Mouse (Mus musculus) T-cell, adult 66 days (primary cell): ENCODE results near the gene Cfap52. TPM values are rescaled to one million over a fixed set of nuclear protein-coding genes. Genes with fewer than 3 reads are reported as not detected.

Experiments used
- total RNA-seq, 2 experiments: library from RNA; stranded (reverse); gene quantifications; 3 replicates in 1 of 2; 4 replicates in 1 of 2; pipeline ENCODE4 v1.2.4; 2023

Gene Cfap52
- total RNA-seq: not detected

DNA sequence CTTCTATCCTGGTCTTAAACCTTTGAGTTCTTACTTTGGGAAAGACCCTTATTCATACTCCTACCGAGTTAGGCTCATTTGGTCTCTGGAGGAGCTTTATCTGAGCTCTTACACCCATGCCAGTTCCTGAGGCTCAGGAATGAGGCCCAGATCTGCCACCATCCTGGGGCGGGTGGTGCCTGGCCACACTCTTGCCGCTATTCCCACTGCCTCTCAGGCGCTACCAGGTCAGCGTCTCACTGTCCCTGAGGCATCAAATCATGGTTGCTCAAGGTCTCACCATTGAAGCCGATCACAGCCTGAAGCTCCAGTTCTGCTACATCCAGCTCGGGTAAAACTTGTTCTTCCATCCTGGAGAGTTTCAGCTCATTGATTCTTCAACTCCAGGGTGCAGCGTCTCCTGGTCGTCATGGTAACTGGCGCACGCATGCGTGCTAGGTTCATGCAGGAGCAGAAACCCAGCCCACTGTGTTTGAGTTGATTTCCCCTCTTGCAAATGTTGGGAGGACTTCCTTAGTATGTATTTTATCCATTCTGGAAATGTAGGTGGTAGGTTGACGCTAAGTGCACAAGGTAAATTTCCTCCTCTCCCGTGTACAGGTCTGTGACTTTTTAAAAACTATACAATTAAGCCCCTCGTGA is at the start of gene Cfap52:
Gene Cfap52 (minus strand): TSS at position 410 of the 642 bp plus-strand sequence.

GRCm38 (mm10) chr11:67965905-67966878 is 741 bp upstream of the Cfap52 start, which contains the start of gene Stx8:
Gene Stx8 (plus strand): TSS chr11:67966193.

GRCm38 (mm10) chr11:67921827-67922754 is 43.4 kb downstream of the Cfap52 start, which contains the start of gene Usp43:
Gene Usp43 (minus strand): TSS chr11:67922153.

Other genes starting within 250 kb of the Cfap52 start
- gene Glp2r, start 194.5 kb downstream of the Cfap52 start, total RNA-seq: not detected
- not detected for gene Gsg1l2, start 191.0 kb downstream of the Cfap52 start, total RNA-seq
- gene Dhrs7c, start 167.5 kb downstream of the Cfap52 start, total RNA-seq: not detected
- not detected for gene Usp43, start 43.5 kb downstream of the Cfap52 start, total RNA-seq
- gene Stx8, start 542 bp upstream of the Cfap52 start, total RNA-seq: 10 to 100 TPM; 28.2 to 35.4 TPM